Mouse (Mus musculus) E14TG2a.4 (cell line): ENCODE results near the gene Neurl1a.

Experiments
- CTCF ChIP-seq: conservative IDR thresholded peaks from 2 replicates; pipeline ENCODE4 v1.5.1; 2014; ENCODE audit warnings: low read length
- POU5F1 ChIP-seq: IDR thresholded peaks from 2 replicates; pipeline ENCODE4 v1.6.1; 2014; ENCODE audit warnings: low read length, borderline replicate concordance

DNA sequence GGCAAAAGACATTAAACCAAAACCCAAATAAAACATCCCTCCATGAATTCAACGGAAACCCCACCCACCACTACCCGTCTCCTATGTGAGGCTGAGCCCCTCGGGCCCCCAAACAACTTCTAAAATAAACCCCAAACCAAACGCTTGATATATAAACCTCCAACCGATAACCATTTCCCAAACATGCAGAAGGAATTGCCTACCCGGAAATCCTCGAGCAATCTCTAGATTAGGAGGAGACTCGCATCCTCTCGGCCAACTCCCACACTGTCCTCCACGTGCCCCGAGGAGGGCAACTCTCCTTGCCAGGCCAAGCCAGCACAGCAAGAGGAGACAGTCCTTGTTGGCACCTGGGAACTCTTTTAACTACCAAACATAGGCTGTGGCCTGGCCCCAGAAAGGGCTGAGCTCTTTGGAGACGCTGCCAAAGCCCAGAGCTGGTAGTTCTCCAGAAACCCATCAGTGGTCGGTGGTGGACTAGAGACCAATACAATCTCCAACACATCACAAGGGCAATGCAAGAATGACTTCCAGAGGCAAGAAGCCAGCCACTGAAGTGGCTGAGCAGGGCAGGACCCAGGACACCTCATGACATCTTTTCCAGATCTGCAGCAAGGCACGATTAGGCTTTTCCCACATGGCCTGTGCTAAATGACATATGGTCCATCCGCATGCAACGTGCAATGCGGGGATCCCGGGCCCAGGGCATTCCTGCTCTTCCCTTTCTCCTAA, 87.6 kb downstream of the Neurl1a start:
- no peak for TF ChIP-seq CTCF
- no peak for TF ChIP-seq POU5F1
